Mouse (Mus musculus): ENCODE measurements around the gene Creld1. TPM values are rescaled to one million over a fixed set of nuclear protein-coding genes. Genes with fewer than 3 reads are reported as not detected.
A peak's percentile ranks its signal among the peaks of the same experiment; 100 is the strongest.

Gene Creld1
- total and polyA plus RNA-seq, 2 experiments: 12.3 to 24.4 TPM

DNA sequence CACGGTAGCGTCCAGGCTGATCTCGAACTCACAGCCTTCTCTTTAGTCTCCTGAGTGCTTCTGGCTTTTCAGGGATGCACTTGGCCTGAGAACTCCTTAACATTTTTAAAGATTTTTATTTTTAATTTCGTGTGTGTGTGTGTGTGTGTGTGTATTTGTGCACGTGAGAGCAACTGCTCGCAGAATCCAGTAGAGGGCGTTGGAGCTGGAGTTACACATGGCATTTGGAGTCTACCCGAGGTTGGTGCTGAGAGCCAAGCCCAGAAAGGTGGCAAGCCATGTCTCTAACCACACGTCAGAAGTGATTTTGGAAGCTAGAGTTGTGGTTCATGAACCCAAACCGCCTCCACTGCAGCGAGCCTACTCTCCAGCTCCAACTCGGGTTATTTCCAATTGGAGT is 40.0 kb upstream of the Creld1 start:
- H3K36me3 ChIP-seq (ENCODE audit: control insufficient read depth, insufficient read depth, low read length): peaks cover 17% of the 10 kb centered on the region
- 34% methylated on average over 12 of the region's 12 CpGs for WGBS
- no peaks in the 10 kb centered on the region for H3K27me3 ChIP-seq (ENCODE audit: control insufficient read depth, insufficient read depth, low read length)
- H3K4me1 ChIP-seq (ENCODE audit: control insufficient read depth, insufficient read depth, low read length): peaks cover 28% of the 10 kb centered on the region
- H3K79me2 ChIP-seq (ENCODE audit: control insufficient read depth, insufficient read depth, low read length): peaks cover 5% of the 10 kb centered on the region
- peak overlapping the region; percentile 72 for H3K27ac ChIP-seq (replicated peaks; ENCODE audit: insufficient read depth, low read depth, low read length)
- H3K4me3 ChIP-seq (ENCODE audit: insufficient read depth, low read depth, low read length): peak overlapping the region; percentile 92
- TF ChIP-seq CTCF (IDR thresholded peaks at IDR 0.05; ENCODE audit: low read depth, low read length) (peak; percentile 45; the same call in 1 of the 2 replicates), POLR2A (IDR thresholded peaks at IDR 0.05; ENCODE audit: extremely low read depth, insufficient read depth, low read length) (no peak)
- DNase-seq (ENCODE audit: extremely low read depth, low read depth, low spot score): peak; percentile 41
- H3K9ac ChIP-seq (ENCODE audit: low read depth, low read length): peak overlapping the region; percentile 93

DNA sequence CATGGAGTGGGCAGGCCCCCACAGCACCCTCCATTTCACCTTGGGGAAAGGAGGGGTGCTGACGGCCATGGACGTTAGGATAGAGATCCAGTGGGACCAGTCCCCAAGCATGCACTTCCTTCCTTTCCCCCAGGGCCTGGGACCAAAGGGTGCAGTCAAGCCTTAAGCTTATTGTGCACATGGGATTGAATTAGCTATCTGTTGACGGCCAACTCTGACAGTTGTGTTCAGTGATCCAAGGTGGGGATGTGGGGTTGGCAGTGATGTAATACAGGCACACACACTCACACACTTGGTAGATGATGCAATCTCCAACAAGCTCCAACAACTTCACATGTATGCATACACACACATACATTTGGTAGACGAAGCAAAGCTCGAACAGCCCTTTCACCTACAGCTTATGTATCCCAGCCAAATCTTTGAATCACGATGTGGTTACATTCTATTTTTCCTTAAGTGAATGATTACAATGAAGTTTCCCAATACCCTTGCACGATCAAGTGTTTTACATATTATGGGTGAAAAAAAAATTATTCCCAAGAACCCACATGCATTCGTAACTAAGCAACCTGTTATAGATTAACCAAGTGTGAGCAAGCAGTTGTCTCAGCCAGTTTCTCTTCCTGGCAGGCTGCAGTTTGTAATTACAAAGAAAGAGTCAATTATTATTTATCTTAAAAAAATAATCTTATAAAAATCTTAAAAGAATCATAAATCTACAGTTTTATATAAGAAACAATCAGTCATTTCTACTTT is 38.7 kb upstream of the Creld1 start:
- Histone ChIP-seq H3K4me1 (ENCODE audit: control insufficient read depth, insufficient read depth, low read length) (peaks cover 21% of the 10 kb centered on the region), H3K79me2 (ENCODE audit: control insufficient read depth, insufficient read depth, low read length) (peaks cover 5% of the 10 kb centered on the region), H3K36me3 (ENCODE audit: control insufficient read depth, insufficient read depth, low read length) (peaks cover 19% of the 10 kb centered on the region), H3K4me3 (ENCODE audit: insufficient read depth, low read depth, low read length) (no peak overlapping the region), H3K9ac (ENCODE audit: low read depth, low read length) (no peak overlapping the region), H3K27me3 (ENCODE audit: control insufficient read depth, insufficient read depth, low read length) (no peaks in the 10 kb centered on the region), H3K27ac (replicated peaks; ENCODE audit: insufficient read depth, low read depth, low read length) (no peak overlapping the region)
- WGBS: 33% methylated on average over 8 of the region's 8 CpGs
- peak; percentile 62 for DNase-seq (ENCODE audit: extremely low read depth, low read depth, low spot score)
- TF ChIP-seq POLR2A (IDR thresholded peaks at IDR 0.05; ENCODE audit: extremely low read depth, insufficient read depth, low read length) (no peak), CTCF (IDR thresholded peaks at IDR 0.05; ENCODE audit: low read depth, low read length) (no peak)

DNA sequence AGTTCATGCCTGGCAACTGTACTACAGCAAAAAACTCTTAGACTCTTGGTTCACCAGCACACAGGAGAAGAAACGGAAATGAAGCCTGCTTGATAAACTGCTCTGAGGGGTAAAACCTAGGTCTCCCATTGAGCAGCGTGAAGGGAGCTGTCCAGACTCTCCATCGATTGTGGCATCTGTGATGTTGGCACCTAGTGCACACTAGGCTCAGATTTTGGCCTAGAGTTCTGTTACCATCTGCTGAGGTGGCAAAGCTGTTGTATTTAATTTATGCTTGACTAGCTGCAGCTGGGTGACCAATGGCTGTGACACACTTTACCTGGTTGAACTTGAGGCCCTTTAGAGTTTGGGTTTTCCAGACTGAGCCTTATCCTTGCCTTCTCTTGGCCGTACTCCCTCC is 35.5 kb upstream of the Creld1 start:
- H3K9ac ChIP-seq (ENCODE audit: low read depth, low read length): no peak overlapping the region
- peaks cover 3% of the 10 kb centered on the region for H3K79me2 ChIP-seq (ENCODE audit: control insufficient read depth, insufficient read depth, low read length)
- H3K27ac ChIP-seq (replicated peaks; ENCODE audit: insufficient read depth, low read depth, low read length): no peak overlapping the region
- H3K36me3 ChIP-seq (ENCODE audit: control insufficient read depth, insufficient read depth, low read length): peaks cover 19% of the 10 kb centered on the region
- TF ChIP-seq CTCF (IDR thresholded peaks at IDR 0.05; ENCODE audit: low read depth, low read length): no peak
- TF ChIP-seq POLR2A (IDR thresholded peaks at IDR 0.05; ENCODE audit: extremely low read depth, insufficient read depth, low read length): no peak
- DNase-seq (ENCODE audit: extremely low read depth, low read depth, low spot score): no peak
- WGBS: 95% methylated on average over 4 of the region's 4 CpGs
- no peak overlapping the region for H3K4me3 ChIP-seq (ENCODE audit: insufficient read depth, low read depth, low read length)
- peaks cover 9% of the 10 kb centered on the region for H3K4me1 ChIP-seq (ENCODE audit: control insufficient read depth, insufficient read depth, low read length)
- no peaks in the 10 kb centered on the region for H3K27me3 ChIP-seq (ENCODE audit: control insufficient read depth, insufficient read depth, low read length)

DNA sequence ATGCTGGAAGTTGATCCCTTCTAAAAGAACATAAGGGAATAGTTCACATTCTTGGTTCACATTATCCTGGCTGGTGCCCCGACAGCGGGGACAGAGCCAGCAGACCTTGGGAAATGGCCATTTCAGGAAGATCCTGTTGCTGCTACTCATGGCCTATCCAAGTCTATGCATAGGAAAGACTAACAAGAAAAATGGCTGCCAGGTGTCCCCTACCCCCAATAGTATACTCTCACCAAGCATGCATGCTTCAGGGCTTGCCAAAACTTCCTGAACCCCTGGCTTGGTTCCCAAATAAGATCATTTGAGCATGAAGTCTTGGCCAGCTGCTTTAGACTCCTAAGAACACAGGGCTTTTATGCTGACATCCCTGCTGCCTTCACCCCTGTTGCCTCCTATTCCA is 31.3 kb upstream of the Creld1 start:
- Histone ChIP-seq H3K27me3 (ENCODE audit: control insufficient read depth, insufficient read depth, low read length) (no peaks in the 10 kb centered on the region), H3K4me1 (ENCODE audit: control insufficient read depth, insufficient read depth, low read length) (no peaks in the 10 kb centered on the region; the same call in none of the 2 replicates), H3K27ac (replicated peaks; ENCODE audit: insufficient read depth, low read depth, low read length) (no peak overlapping the region), H3K79me2 (ENCODE audit: control insufficient read depth, insufficient read depth, low read length) (no peaks in the 10 kb centered on the region), H3K4me3 (ENCODE audit: insufficient read depth, low read depth, low read length) (no peak overlapping the region), H3K9ac (ENCODE audit: low read depth, low read length) (no peak overlapping the region), H3K36me3 (ENCODE audit: control insufficient read depth, insufficient read depth, low read length) (peaks cover 14% of the 10 kb centered on the region)
- no peak for DNase-seq (ENCODE audit: extremely low read depth, low read depth, low spot score)
- 70% methylated on average over 2 of the region's 2 CpGs for WGBS
- no peak for TF ChIP-seq CTCF (IDR thresholded peaks at IDR 0.05; ENCODE audit: low read depth, low read length)
- TF ChIP-seq POLR2A (IDR thresholded peaks at IDR 0.05; ENCODE audit: extremely low read depth, insufficient read depth, low read length): no peak

DNA sequence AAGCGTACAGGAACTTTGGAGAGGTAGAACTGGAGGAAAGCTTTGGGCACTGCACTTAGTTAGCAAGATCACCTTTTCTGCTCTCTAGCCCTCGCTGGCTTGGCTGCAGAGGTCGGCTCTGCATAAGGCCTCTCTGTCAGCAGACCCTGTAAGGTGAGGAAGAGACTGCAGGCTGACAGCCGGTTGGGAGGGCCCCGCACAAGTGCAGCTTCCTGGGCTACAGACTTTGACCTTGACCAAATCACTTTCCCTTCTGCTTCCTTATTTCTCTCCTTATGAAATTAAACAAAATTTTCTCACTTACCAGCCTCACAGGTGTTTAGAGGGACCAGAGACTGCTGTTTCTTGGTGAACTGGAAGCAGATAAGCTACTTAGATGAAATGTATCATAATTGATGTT is 28.1 kb upstream of the Creld1 start:
- TF ChIP-seq CTCF (IDR thresholded peaks at IDR 0.05; ENCODE audit: low read depth, low read length): no peak
- TF ChIP-seq POLR2A (IDR thresholded peaks at IDR 0.05; ENCODE audit: extremely low read depth, insufficient read depth, low read length): no peak
- 67% methylated on average over 5 of the region's 5 CpGs for WGBS

DNA sequence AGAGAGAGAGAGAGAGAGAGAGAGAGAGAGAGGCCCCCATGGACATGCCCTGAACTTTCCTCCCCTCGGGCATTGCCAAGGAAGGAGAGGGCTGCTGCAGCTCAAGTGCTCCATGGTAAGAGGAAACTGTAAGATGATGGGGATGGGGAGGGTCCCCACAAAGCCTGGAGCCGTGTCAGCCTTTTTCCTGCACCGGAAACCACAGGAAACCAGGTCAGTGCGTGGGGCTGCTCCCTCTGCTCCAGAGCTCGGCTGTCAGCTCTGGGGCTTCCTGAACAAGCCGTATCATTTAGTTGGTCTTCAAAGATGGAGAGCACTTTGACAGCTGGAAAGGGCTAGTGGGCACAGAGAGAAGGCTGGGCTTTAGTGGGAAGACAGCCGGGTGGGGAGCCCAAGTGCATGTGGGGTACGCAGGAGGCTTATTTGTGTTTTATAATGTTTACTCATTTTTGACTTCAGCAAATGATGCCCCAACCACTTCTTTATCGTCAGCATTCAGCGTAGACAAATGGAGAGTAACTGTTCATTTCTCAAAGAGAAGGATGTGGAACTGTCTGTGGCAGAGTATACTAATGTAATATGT is 25.1 kb upstream of the Creld1 start, which contains the start of gene Il17re:
TSS of gene Il17re (plus strand) at position 533 of the 583 bp plus-strand sequence.
- Histone ChIP-seq H3K27me3 (ENCODE audit: control insufficient read depth, insufficient read depth, low read length) (no peaks in the 10 kb centered on the region), H3K4me3 (ENCODE audit: insufficient read depth, low read depth, low read length) (0 out of 2 replicates have a peak within 1 kb of the TSS, but pooled peaks have one; percentile 26), H3K9ac (ENCODE audit: low read depth, low read length) (no peak within 1 kb of the TSS), H3K27ac (replicated peaks; ENCODE audit: insufficient read depth, low read depth, low read length) (no peak within 1 kb of the TSS), H3K79me2 (ENCODE audit: control insufficient read depth, insufficient read depth, low read length) (no peaks in the 10 kb centered on the region), H3K36me3 (ENCODE audit: control insufficient read depth, insufficient read depth, low read length) (no peaks in the 10 kb centered on the region), H3K4me1 (ENCODE audit: control insufficient read depth, insufficient read depth, low read length) (no peaks in the 10 kb centered on the region)
- 75% methylated on average over 10 of the region's 10 CpGs for WGBS
- no peak for TF ChIP-seq POLR2A (IDR thresholded peaks at IDR 0.05; ENCODE audit: extremely low read depth, insufficient read depth, low read length)
- TF ChIP-seq CTCF (IDR thresholded peaks at IDR 0.05; ENCODE audit: low read depth, low read length): no peak
- DNase-seq (ENCODE audit: extremely low read depth, low read depth, low spot score): no peak

More for the DNA sequence above, 28.1 kb upstream of the Creld1 start:
- H3K4me3 ChIP-seq (ENCODE audit: insufficient read depth, low read depth, low read length): no peak overlapping the region
- H3K27me3 ChIP-seq (ENCODE audit: control insufficient read depth, insufficient read depth, low read length): no peaks in the 10 kb centered on the region
- H3K9ac ChIP-seq (ENCODE audit: low read depth, low read length): no peak overlapping the region
- H3K79me2 ChIP-seq (ENCODE audit: control insufficient read depth, insufficient read depth, low read length): no peaks in the 10 kb centered on the region
- H3K4me1 ChIP-seq (ENCODE audit: control insufficient read depth, insufficient read depth, low read length): no peaks in the 10 kb centered on the region; the same call in 1 of the 2 replicates
- no peak overlapping the region for H3K27ac ChIP-seq (replicated peaks; ENCODE audit: insufficient read depth, low read depth, low read length)
- DNase-seq (ENCODE audit: extremely low read depth, low read depth, low spot score): no peak
- H3K36me3 ChIP-seq (ENCODE audit: control insufficient read depth, insufficient read depth, low read length): no peaks in the 10 kb centered on the region
